Mouse (Mus musculus) neutrophil, adult 65 days (primary cell): ENCODE data around the gene Slc25a18. TPM values are rescaled to one million over a fixed set of nuclear protein-coding genes. Genes with fewer than 3 reads are reported as not detected.

Experiments used
- total RNA-seq: library from RNA; stranded (reverse); gene quantifications from 2 replicates; pipeline ENCODE4 v1.2.4, GENCODE M21; 2023

Gene Slc25a18
- total RNA-seq: 0.82 TPM in 1 of 2 replicates, not detected in the other

DNA sequence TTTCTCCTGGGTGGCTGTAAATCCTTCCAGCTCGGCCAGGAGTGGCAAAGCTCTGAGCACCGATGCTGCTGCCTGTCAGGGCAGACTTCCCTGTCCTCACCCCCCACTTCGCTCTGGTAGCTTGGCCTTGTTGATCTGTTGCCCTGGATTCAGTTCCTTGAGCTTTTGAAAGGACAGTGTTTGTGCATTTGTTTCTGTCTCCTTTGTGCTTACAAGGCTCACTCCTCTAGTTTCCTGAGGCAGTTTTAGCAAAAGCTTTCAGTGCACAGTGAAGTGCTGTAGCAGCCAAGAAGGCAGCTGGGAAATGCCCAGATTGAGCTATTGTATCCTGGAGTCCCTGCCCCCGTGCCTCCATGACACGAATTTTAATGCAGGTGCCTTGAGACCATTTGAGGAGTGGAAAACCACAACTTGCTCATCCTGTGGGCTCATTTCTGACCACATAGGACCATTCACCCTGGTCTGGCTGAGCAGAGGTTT lies at the start of gene Slc25a18:
Slc25a18 (plus strand) TSS at position 430 of the 480 bp plus-strand sequence.

DNA sequence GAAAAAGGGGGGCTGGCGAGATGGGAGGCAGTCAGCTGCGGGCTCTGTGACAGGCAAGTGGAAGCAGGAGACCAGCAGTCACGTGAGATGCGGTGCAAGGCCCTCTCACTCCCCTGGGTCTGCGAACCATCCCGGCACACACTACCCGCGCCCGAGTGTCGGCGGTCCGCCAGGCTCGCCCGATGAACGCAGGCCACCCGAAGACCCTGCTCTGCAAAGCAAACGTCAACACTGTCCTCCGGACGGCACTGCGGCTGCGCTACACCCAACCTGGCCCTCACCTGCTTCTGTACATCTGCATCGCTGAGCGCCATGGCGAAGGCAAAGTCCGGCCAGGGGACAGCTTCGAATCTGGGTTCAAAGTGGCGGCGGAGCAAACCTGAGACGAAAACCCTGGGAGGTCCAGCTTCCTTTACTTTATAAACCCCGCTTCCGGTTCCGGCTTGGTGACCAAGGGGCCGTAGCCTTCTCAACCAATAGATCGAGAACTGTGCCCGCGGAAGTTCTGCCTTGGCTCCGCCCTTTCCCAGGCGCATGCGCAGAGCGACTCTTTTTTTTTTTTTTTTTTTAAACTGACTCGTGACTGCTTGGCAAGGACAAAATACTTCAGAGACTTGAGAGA lies 49.0 kb downstream of the Slc25a18 start, which contains the start of gene Atp6v1e1:
Atp6v1e1 (minus strand) TSS at position 487 of the 622 bp plus-strand sequence.

DNA sequence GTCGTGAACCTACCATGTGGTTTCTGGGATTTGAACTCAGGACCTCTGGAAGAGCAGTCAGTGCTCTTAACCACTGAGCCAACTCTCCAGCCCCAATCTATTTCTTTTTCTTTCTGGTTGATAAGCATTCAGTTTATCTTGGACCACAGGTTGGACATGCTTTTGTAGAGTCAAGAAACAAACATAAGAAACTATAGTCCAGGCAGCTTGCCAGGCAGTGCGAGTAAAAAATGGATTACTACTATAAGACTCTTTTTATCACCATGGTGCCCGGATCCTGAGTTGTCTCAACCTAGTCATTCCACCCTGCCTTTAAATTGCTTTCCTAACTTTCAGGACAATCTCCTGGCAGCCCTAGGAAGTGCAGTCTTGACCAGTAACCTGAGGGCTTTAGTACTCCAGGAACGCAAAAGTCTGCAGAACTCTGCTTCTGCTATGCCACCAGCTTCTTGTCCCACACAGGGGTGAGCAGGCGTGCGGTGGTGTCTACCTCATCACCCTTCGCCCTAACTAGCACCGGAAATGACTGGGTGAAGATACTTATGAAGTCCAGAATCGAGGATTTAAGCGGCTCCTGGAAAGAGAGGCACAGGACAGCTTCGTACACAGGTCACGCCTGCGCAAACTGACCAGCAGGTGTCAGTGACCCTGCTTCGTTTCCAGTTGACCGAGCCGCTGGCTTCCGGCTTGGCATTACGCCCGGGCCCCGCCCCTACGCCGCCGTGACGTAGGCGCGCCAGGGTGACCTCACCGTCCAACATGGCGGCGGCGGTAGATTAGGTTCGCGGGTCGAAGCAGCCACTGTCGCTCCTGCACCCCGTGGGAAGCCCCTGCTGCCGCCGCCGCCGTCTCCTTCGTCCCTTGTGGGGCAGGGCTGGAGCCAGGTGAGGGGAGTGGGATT lies 62.3 kb downstream of the Slc25a18 start, which contains the start of gene Bcl2l13:
Bcl2l13 (plus strand) TSS at position 739 of the 901 bp plus-strand sequence.

Other genes with a start within 250 kb of the Slc25a18 start
- gene Hdhd5, start 242.3 kb upstream of the Slc25a18 start, total RNA-seq: 2.4 and 2.8 TPM in 2 replicates
- 2.7 and 9.5 TPM in 2 replicates for gene Cecr2, start 107.2 kb upstream of the Slc25a18 start, total RNA-seq
- 260 and 282 TPM in 2 replicates for gene Atp6v1e1, start 49.2 kb downstream of the Slc25a18 start, total RNA-seq
- 37.1 and 46.4 TPM in 2 replicates for gene Bcl2l13, start 62.6 kb downstream of the Slc25a18 start, total RNA-seq
- gene Bid, start 143.3 kb downstream of the Slc25a18 start, total RNA-seq: 58.3 and 74.3 TPM in 2 replicates